Mouse (Mus musculus): ENCODE data around the gene Kcng1. TPM values are rescaled to one million over a fixed set of nuclear protein-coding genes. Genes with fewer than 3 reads are reported as not detected.

Gene Kcng1
- total RNA-seq, 2 experiments from 2014 or later = 34.1 to 43.2 TPM

DNA sequence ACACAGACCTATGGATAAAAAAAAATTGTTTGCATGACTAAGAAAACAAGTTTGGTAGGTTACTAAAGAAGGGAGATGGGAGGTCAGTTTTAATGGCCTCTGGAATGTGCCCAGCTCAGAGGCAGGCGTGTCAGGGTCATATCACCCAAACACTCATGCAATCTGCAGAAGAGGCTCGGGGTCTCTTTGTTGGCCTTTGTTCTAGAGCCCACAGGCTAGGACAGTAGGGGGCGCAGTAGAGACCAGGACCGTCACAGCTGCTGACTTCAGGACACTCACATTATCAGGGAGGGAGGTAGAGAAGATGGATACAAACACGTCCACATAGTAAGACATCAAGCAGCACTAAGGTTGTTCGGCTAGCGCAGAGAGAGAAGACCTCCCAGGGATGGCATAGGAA is 13.5 kb downstream of the Kcng1 start:
- no peak for DNase-seq (ENCODE audit: low spot score in 2 of 2)
- intact Hi-C loops (cut with DNase I) = no loop called here

GRCm38 (mm10) chr2:168260900-168261299 is 20.6 kb downstream of the Kcng1 start:
- DNase-seq (ENCODE audit: low spot score in 2 of 2) = peak; percentile 76 to 89
- intact Hi-C loops (cut with DNase I) = no loop called here

GRCm38 (mm10) chr2:168260124-168260523 is 21.4 kb downstream of the Kcng1 start:
- no peak for DNase-seq (ENCODE audit: low spot score in 2 of 2)
- intact Hi-C loops (cut with DNase I) = no loop called here

GRCm38 (mm10) chr2:168259046-168259445 is 22.5 kb downstream of the Kcng1 start:
- intact Hi-C loops (cut with DNase I) = loop anchor here (10.0 kb wide), 1 partner anchor 486 kb away; the partner anchor contains the start of gene Atp9a

GRCm38 (mm10) chr2:168257188-168257587 is 24.3 kb downstream of the Kcng1 start:
- DNase-seq (ENCODE audit: low spot score in 2 of 2) = no peak
- intact Hi-C loops (cut with DNase I) = loop anchor here (10.0 kb wide), 1 partner anchor 488 kb away; the partner anchor contains the start of gene Atp9a

More at GRCm38 (mm10) chr2:168259046-168259445, 22.5 kb downstream of the Kcng1 start:
- DNase-seq (ENCODE audit: low spot score in 2 of 2) = no peak

- DNase-seq (ENCODE audit: low spot score in 2 of 2) = no peak
- intact Hi-C loops (cut with DNase I) = loop anchor here (10.0 kb wide), 1 partner anchor 488 kb away; the partner anchor contains the start of gene Atp9a
Measured at GRCm38 (mm10) chr2:168256506-168256905, 25.0 kb downstream of the Kcng1 start.

DNA sequence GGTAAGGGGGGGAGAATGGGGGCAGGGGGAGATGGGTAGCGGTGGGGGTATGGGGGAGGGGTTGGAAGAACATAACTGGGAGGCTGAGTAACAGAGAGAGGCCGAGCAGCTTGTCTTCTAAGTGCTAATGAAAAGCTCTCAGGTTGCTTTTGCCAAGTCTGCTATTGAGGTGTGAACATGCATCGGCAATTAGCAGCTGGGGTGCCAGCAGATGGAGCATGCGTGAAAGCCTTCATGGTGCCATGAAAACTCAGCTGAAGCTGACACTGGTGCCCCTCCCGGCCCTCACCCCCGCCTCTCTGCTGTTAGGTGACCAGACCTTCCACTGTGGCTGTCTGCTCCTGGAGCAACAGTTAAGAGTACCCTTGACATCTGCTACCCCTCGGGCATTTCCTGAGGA is 27.7 kb downstream of the Kcng1 start:
- intact Hi-C loops (cut with DNase I) = loop anchor here (10.0 kb wide), 1 partner anchor 491 kb away; the partner anchor contains the start of gene Atp9a
- peak in 1 of 2 experiments; percentile 65 for DNase-seq (ENCODE audit: low spot score in 2 of 2)

DNA sequence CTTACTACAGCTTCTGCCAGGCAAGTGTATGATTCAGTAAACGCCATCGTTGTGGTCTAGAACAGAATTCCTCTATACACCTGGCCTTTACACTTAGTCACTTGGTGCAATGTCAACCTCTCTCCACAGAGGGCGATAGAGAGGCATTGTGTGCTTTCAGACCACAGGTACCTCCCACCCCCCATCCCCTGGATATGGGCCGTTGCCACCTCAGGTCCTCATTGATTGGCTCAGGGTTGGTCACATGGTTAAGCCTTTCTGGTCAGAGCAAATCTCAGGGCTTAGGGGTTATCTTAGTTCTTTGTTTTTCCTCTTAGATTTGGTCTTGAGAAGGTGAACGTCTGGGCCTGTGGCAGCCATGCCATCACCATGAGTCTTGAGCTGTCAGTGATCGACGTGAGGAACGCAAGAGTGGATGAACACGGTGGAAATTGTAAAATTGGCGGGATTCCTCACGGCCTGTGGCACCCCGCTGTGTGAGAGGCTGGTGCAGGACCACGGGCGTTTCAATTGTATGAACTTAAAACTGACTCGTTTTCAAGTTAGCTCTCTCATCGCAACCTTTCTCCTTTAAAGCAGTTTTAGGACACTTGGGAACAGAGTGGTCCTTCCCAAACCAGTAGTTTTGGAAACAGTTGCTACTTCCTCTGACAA is 28.8 kb downstream of the Kcng1 start:
- no peak for DNase-seq (ENCODE audit: low spot score in 2 of 2)

GRCm38 (mm10) chr2:168250270-168250669 is 31.3 kb downstream of the Kcng1 start:
- DNase-seq (ENCODE audit: low spot score in 2 of 2) = peak; percentile 86 to 92

More for the DNA sequence above, 28.8 kb downstream of the Kcng1 start:
- intact Hi-C loops (cut with DNase I) = loop anchor here (10.0 kb wide), 1 partner anchor 492 kb away; the partner anchor contains the start of gene Atp9a

DNA sequence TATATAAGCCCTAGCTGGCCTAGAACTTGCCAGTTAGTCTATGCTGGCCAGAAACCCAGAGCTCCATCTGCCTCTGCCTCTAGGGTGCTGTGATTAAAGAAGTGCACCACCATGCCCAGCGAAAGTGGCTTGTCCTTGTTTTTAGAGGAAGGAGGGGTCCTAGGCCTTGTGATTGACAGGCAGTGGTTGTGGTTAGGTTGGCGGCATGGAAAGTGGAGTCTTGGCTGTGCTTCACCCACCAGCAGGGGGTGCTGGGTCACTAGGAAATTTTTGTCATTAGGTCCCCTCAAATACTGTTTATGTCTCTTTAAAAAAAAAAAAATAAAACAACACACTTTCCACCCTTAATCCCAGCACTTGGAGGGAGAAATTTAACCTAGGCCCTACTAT is 32.7 kb downstream of the Kcng1 start:
- intact Hi-C loops (cut with DNase I) = no loop called here
- DNase-seq (ENCODE audit: low spot score in 2 of 2) = no peak

More at GRCm38 (mm10) chr2:168250270-168250669, 31.3 kb downstream of the Kcng1 start:
- intact Hi-C loops (cut with DNase I) = loop anchor here (1.0 to 10.0 kb wide), 3 partner anchors 195 to 495 kb away; partner anchors contain the start of gene Atp9a

DNA sequence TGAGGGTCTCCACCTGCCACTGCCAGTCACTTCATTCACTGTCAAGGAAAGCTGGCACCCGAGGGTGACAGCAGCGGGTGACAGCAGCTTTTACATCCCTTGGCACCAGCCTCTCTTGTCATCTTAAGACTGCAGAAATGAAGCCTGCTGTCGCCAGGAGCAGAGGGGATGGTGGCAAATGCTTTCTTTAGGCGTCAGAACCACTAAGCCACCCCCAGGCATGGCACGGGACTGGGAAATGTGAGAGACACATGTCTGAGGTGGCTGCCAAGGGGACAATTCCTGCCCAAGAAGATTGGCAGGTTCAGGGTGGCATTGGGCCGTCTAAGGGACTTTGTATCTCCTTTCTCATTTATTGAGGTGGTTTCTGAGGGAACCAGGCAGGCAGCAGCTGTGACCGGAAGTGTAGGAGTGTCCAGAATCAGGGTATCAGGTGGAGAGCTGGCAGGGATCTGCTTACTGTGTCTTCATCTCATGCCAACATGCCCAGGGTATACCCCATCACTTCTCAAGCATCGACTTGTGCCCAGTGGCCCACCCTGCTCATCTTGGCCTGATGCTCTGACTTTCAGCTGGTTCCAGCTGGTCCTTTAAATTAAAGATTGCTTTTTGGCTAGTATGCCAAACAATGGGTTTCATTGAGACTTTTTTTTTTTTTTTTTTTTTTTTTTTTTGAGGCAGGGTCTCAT is 33.2 kb downstream of the Kcng1 start:
- no peak for DNase-seq (ENCODE audit: low spot score in 2 of 2)
- intact Hi-C loops (cut with DNase I) = no loop called here

DNA sequence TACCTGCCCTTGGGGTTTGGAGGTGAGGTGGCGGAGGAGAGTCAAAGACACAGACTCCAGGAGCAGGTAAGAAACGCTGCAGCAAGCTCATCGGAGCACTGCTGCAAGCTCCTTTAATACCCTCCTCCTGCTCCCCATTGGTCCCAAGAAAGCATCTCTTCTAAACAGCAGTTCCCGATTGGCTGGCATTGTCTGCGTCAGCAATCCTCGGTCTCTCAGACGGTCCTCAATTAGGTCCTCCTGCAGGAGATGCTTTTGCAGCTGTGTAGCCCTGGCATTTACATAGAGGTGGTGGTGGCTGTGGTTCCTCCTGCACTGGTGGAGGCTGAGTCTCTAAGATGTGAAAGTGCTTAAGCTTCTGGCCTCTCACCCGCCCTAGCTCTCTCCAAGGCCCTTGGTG is 36.0 kb downstream of the Kcng1 start:
- no peak for DNase-seq (ENCODE audit: low spot score in 2 of 2)
- intact Hi-C loops (cut with DNase I) = no loop called here

DNA sequence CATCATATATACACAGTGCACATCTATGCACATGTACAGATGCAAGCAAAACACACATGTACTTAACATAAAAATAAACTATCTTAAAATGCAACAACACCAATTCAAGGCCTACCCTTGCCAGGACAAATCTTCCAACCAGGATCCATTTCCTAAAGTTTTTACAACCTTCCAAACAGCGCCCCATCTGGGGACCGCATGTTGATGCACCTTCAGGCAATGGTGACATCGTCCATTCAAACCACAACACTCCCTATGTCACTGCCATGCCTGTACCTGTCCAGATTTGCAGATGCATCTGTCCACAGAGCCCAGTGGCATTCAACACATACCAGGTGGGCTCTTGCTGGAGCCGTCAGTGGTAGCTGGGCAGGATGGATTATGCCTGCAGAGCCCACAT is 38.3 kb downstream of the Kcng1 start:
- intact Hi-C loops (cut with DNase I) = no loop called here
- no peak for DNase-seq (ENCODE audit: low spot score in 2 of 2)

GRCm38 (mm10) chr2:168242841-168243240 is 38.7 kb downstream of the Kcng1 start:
- intact Hi-C loops (cut with DNase I) = no loop called here
- no peak for DNase-seq (ENCODE audit: low spot score in 2 of 2)

- intact Hi-C loops (cut with DNase I) = no loop called here
- no peak for DNase-seq (ENCODE audit: low spot score in 2 of 2)
Measured at GRCm38 (mm10) chr2:168238335-168238734, 43.2 kb downstream of the Kcng1 start.

DNA sequence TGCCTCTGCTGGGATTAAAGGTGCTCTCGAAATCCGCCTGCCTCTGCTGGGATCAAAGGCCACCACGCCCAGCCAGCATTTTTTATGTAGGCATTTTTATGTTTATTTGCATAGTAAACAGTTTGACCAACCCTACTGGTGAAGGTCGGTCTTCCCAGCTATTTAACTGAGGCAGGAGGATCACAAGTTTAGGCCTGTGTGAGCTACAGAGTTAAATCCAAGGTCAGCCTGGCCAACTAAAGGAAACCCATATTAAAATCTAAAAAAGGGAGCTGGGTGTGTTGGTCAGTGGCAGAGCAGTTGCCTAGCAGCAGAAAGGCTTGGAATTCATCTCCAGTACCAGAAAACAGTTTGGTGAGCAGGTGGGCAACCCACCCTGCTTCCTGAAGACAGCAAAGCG is 48.2 kb downstream of the Kcng1 start:
- no peak for DNase-seq (ENCODE audit: low spot score in 2 of 2)
- intact Hi-C loops (cut with DNase I) = no loop called here

GRCm38 (mm10) chr2:168231471-168231829 is 50.1 kb downstream of the Kcng1 start:
- intact Hi-C loops (cut with DNase I) = no loop called here
- no peak for DNase-seq (ENCODE audit: low spot score in 2 of 2)

GRCm38 (mm10) chr2:168230773-168231470 is 50.6 kb downstream of the Kcng1 start:
- intact Hi-C loops (cut with DNase I) = loop anchor here (1.0 kb wide), 1 partner anchor 24 kb away; the partner anchor contains the start of gene Adnp
- peak; percentile 24 to 54 for DNase-seq (ENCODE audit: low spot score in 2 of 2)

DNA sequence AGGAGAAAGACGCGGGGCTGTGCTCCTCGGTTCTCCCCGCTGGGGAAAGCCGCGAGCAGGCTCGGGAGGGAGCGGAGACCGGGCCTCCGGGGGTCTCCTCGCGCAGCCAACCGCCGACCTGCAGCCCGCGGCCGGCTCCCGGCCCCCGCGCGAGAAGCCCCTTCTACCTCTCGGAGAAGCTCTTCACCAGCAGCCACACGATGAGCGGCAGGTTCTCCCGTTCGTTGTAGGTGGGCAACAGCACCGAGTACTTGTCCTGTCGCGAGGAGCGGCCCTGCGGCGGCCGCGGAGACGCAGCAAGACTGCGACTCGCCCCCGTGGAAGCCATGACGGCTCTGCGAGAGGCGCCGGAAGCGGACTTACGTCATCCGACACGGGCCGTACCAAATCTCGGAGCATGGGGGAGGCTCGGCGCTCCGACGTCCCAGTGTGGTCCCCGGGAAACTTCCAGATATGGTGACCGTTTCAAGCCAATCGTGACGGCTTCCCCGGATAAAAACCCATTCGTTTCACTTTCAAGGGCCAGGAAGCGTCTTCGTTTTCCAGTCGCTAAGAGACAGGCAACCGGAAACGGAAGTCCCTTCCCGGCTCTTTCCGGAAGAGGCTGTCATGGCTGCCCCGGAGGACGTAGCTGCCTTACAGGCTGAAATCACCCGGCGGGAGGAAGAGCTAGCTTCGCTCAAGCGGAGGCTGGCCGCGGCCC is 51.4 kb downstream of the Kcng1 start, which contains the start of the genes Gm20716, Dpm1 and Mocs3:
Gm20716 (minus strand) TSS at position 339 of the 703 bp plus-strand sequence.
Dpm1 (minus strand) TSS at position 566 of the 703 bp plus-strand sequence.
Mocs3 (plus strand) TSS at position 597 of the 703 bp plus-strand sequence.
- intact Hi-C loops (cut with DNase I) = loop anchor here (1.0 kb wide), 1 partner anchor 23 kb away; the partner anchor contains the start of gene Adnp

More for the DNA sequence above, 51.4 kb downstream of the Kcng1 start, which contains the start of the genes Gm20716, Dpm1 and Mocs3:
- peak; percentile 93 to 94 for DNase-seq (ENCODE audit: low spot score in 2 of 2)

All from left cerebral cortex, postnatal 25 days (tissue).